Comparison of ENCODE assay signal across 8 mouse cellular contexts in genomic region chr13:78199642-78200160, GRCm38 (mm10). TPM values are rescaled to one million over a fixed set of nuclear protein-coding genes. Genes with fewer than 3 reads are reported as not detected.
A peak's percentile ranks its signal among the peaks of the same experiment; 100 is the strongest.
DNase-seq lines count a peak whose midpoint lies in the region; ATAC-seq and TF ChIP-seq lines count a peak whose summit lies in the region.

TSS of gene Nr2f1 (minus strand) at chr13:78199757.

- no peaks in the 10 kb centered on the region for H3K9me3 ChIP-seq in heart, embryonic 14.5 days (ENCODE audit: control insufficient read depth, low read length)
- H3K9me3 ChIP-seq in MEL (replicated peaks; ENCODE audit: insufficient read depth, low read length): no peaks in the 10 kb centered on the region
- no peaks in the 10 kb centered on the region for H3K9me3 ChIP-seq in forebrain, embryonic 12.5 days
- no peaks in the 10 kb centered on the region for H3K9me3 ChIP-seq in limb, embryonic 11.5 days (ENCODE audit: control insufficient read depth, low read length)
- H3K9me3 ChIP-seq in stomach, embryonic 16.5 days (replicated peaks; ENCODE audit: control insufficient read depth, low read length): no peaks in the 10 kb centered on the region

- TF ChIP-seq POLR2A in MEL (IDR thresholded peaks at IDR 0.05; ENCODE audit: control insufficient read depth in 1 of 2, insufficient read depth in 1 of 2, low read depth in 1 of 2, low read length in 2 of 2, poor library complexity in 1 of 2): no peak

- H3K9ac ChIP-seq in heart, embryonic 14.5 days (ENCODE audit: low read length): peak within 1 kb of the TSS; percentile 82
- peak within 1 kb of the TSS; percentile 98 for H3K9ac ChIP-seq in MEL (ENCODE audit: control insufficient read depth, low read depth, low read length, poor library complexity, severe bottlenecking)
- peak within 1 kb of the TSS; percentile 100 for H3K9ac ChIP-seq in forebrain, embryonic 12.5 days
- H3K9ac ChIP-seq in limb, embryonic 11.5 days (ENCODE audit: low read length): peak within 1 kb of the TSS; percentile 90
- H3K9ac ChIP-seq in stomach, embryonic 16.5 days (ENCODE audit: low read length): peak within 1 kb of the TSS; percentile 96

- H3K4me1 ChIP-seq in heart, embryonic 14.5 days (ENCODE audit: control insufficient read depth in 2 of 2, insufficient read depth in 2 of 2, low read length in 2 of 2): peaks cover 0 to 15% of the 10 kb centered on the region in 2 experiments; a peak in 2 of 4 replicates
- peaks cover 3 to 8% of the 10 kb centered on the region in 2 experiments; a peak in 3 of 4 replicates for H3K4me1 ChIP-seq in MEL (ENCODE audit: control insufficient read depth in 1 of 2, insufficient read depth in 2 of 2, low read length in 2 of 2)
- H3K4me1 ChIP-seq in forebrain, embryonic 12.5 days: peaks cover 11% of the 10 kb centered on the region
- peaks cover 14% of the 10 kb centered on the region for H3K4me1 ChIP-seq in limb, embryonic 11.5 days (ENCODE audit: control insufficient read depth, insufficient read depth, low read length)
- H3K4me1 ChIP-seq in stomach, embryonic 16.5 days (ENCODE audit: control insufficient read depth, insufficient read depth, low read length): peaks cover 12% of the 10 kb centered on the region

- no peaks in the 10 kb centered on the region for H3K36me3 ChIP-seq in heart, embryonic 14.5 days (ENCODE audit: control insufficient read depth, insufficient read depth, low read length)
- peaks cover 0 to 10% of the 10 kb centered on the region in 2 experiments; a peak in 2 of 4 replicates for H3K36me3 ChIP-seq in MEL (ENCODE audit: control insufficient read depth in 1 of 2, insufficient read depth in 2 of 2, low read length in 2 of 2)
- H3K36me3 ChIP-seq in forebrain, embryonic 12.5 days (replicated peaks): peaks cover 11% of the 10 kb centered on the region
- H3K36me3 ChIP-seq in limb, embryonic 11.5 days (ENCODE audit: control insufficient read depth, insufficient read depth, low read length): no peaks in the 10 kb centered on the region
- no peaks in the 10 kb centered on the region for H3K36me3 ChIP-seq in stomach, embryonic 16.5 days (ENCODE audit: control insufficient read depth, insufficient read depth, low read length)

- peak within 1 kb of the TSS; percentile 83 for H3K4me2 ChIP-seq in heart, embryonic 14.5 days (ENCODE audit: low read length)
- H3K4me2 ChIP-seq in forebrain, embryonic 12.5 days: peak within 1 kb of the TSS; percentile 75
- H3K4me2 ChIP-seq in limb, embryonic 11.5 days (ENCODE audit: low read depth, severe bottlenecking): peak within 1 kb of the TSS; percentile 94
- H3K4me2 ChIP-seq in stomach, embryonic 16.5 days (ENCODE audit: low read depth, low read length): peak within 1 kb of the TSS; percentile 57

- no peak for ATAC-seq in heart, embryonic 14.5 days (ENCODE audit: insufficient number of reproducible peaks, insufficient read depth, low FRiP score, low read depth)
- no peak for ATAC-seq in forebrain, embryonic 12.5 days (ENCODE audit: low FRiP score)
- ATAC-seq in limb, embryonic 11.5 days (ENCODE audit: insufficient number of reproducible peaks, low FRiP score, low TSS enrichment, low read depth): no peak
- no peak for ATAC-seq in stomach, embryonic 16.5 days (ENCODE audit: insufficient read depth, low FRiP score)
- no peak for ATAC-seq in erythroid progenitor cell, adult 5-6 weeks (replicated peaks; ENCODE audit: low FRiP score, poor library complexity, severe bottlenecking)

- H3K4me3 ChIP-seq in heart, embryonic 14.5 days (ENCODE audit: control insufficient read depth in 1 of 2, insufficient read depth in 1 of 2, low read depth in 1 of 2, low read length in 2 of 2): peak within 1 kb of the TSS; percentile 54 to 81
- peak within 1 kb of the TSS; percentile 90 to 91 for H3K4me3 ChIP-seq in MEL (ENCODE audit: control insufficient read depth in 1 of 2, insufficient read depth in 1 of 2, low read depth in 2 of 2, low read length in 2 of 2)
- H3K4me3 ChIP-seq in forebrain, embryonic 12.5 days (replicated peaks): peak within 1 kb of the TSS; percentile 96
- peak within 1 kb of the TSS; percentile 67 for H3K4me3 ChIP-seq in limb, embryonic 11.5 days (ENCODE audit: low read depth, low read length)
- H3K4me3 ChIP-seq in stomach, embryonic 16.5 days (replicated peaks; ENCODE audit: low read length): peak within 1 kb of the TSS; percentile 75

- TF ChIP-seq EP300 in MEL (IDR thresholded peaks at IDR 0.05; ENCODE audit: low read depth in 1 of 2, low read length in 2 of 2): no peak

- peaks cover 28% of the 10 kb centered on the region for H3K79me2 ChIP-seq in MEL (ENCODE audit: control insufficient read depth, insufficient read depth, low read length, poor library complexity)

- H3K27ac ChIP-seq in heart, embryonic 14.5 days (replicated peaks in 1 of 2; ENCODE audit: control insufficient read depth in 1 of 2, insufficient read depth in 1 of 2, low read depth in 2 of 2, low read length in 2 of 2): peak within 1 kb of the TSS; percentile 38 to 83
- H3K27ac ChIP-seq in MEL (ENCODE audit: control insufficient read depth, low read depth, low read length): peak within 1 kb of the TSS; percentile 92
- H3K27ac ChIP-seq in forebrain, embryonic 12.5 days: peak within 1 kb of the TSS; percentile 100
- H3K27ac ChIP-seq in limb, embryonic 11.5 days (replicated peaks; ENCODE audit: low read depth, low read length): peak within 1 kb of the TSS; percentile 91
- peak within 1 kb of the TSS; percentile 98 for H3K27ac ChIP-seq in stomach, embryonic 16.5 days (ENCODE audit: low read length)

- no peak for TF ChIP-seq CTCF in MEL (IDR thresholded peaks at IDR 0.05 in 2 of 3, conservative IDR thresholded peaks at IDR 0.05 in 1 of 3; ENCODE audit: control insufficient read depth in 1 of 3, insufficient read depth in 1 of 3, low read depth in 2 of 3, low read length in 3 of 3, poor library complexity in 1 of 3, severe bottlenecking in 1 of 3)

- TF ChIP-seq RAD21 in MEL (IDR thresholded peaks at IDR 0.05; ENCODE audit: low read depth, low read length): no peak

- under 1% methylated on average over 14 of the region's 14 CpGs for WGBS in heart, embryonic 14.5 days
- WGBS in forebrain, embryonic 12.5 days: under 1% methylated on average over 14 of the region's 14 CpGs
- under 1% methylated on average over 14 of the region's 14 CpGs for WGBS in limb, embryonic 11.5 days
- WGBS in stomach, embryonic 16.5 days: 2% methylated on average over 14 of the region's 14 CpGs

- DNase-seq in heart, adult 9 months (ENCODE audit: low spot score in 2 of 2): no peak
- DNase-seq in MEL (ENCODE audit: low read depth, low spot score): peak; percentile 70
- DNase-seq in limb, embryonic 11.5 days (ENCODE audit: low spot score): no peak
- no peak for DNase-seq in spleen, postnatal 14 days (ENCODE audit: low spot score in 2 of 2)

- peaks cover 29% of the 10 kb centered on the region for H3K27me3 ChIP-seq in heart, embryonic 14.5 days (ENCODE audit: control insufficient read depth, insufficient read depth, low read length)
- no peaks in the 10 kb centered on the region for H3K27me3 ChIP-seq in MEL (ENCODE audit: control insufficient read depth in 1 of 2, insufficient read depth in 2 of 2, low read length in 2 of 2)
- H3K27me3 ChIP-seq in forebrain, embryonic 12.5 days: peaks cover 15% of the 10 kb centered on the region; the same call in 1 of the 2 replicates
- peaks cover 20% of the 10 kb centered on the region for H3K27me3 ChIP-seq in limb, embryonic 11.5 days (ENCODE audit: control insufficient read depth, insufficient read depth, low read length)
- H3K27me3 ChIP-seq in stomach, embryonic 16.5 days (ENCODE audit: control insufficient read depth, insufficient read depth, low read length): peaks cover 15% of the 10 kb centered on the region

TF ChIP-seq in MEL, 35 proteins besides CTCF, POLR2A, EP300 and RAD21:
- TF ChIP-seq CHD1 (IDR thresholded peaks at IDR 0.05; ENCODE audit: low read depth, low read length): peak; percentile 90; the same call in 1 of the 2 replicates
- peak; percentile 45; the same call in 1 of the 2 replicates for TF ChIP-seq ZNF384 (IDR thresholded peaks at IDR 0.05; ENCODE audit: low read depth, low read length)
- no peak for TF ChIP-seq JUND (IDR thresholded peaks at IDR 0.05; ENCODE audit: low read depth, low read length)
- TF ChIP-seq TBP (IDR thresholded peaks at IDR 0.05; ENCODE audit: low read depth, low read length): no peak
- TF ChIP-seq ETS1 (IDR thresholded peaks at IDR 0.05; ENCODE audit: low read depth, low read length): peak; percentile 41; the same call in 1 of the 2 replicates

RNA-seq across cellular contexts. Expression of gene Nr2f1, which starts in this region (rescaled TPM):
- polyA plus RNA-seq in heart, embryonic 14.5 days (2014; fragmentation: Nextera tagmentation; extraction: Ambion mirVana): 5.6 and 8.3 TPM in 2 replicates
- total RNA-seq in MEL (2012; rRNA removed): 9.9 and 11.3 TPM in 2 replicates
- 10 to 100 TPM in 1 of 2 experiments, not detected in 1; 27.1 TPM for polyA plus RNA-seq in MEL (2012; ENCODE audit: insufficient read depth in 1 of 2, insufficient read length in 2 of 2, low read depth in 1 of 2, low replicate concordance in 2 of 2, missing spikeins in 1 of 2)
- polyA plus RNA-seq in forebrain, embryonic 12.5 days (2016; fragmentation: Nextera tagmentation; extraction: Ambion mirVana): 86.3 and 113 TPM in 2 replicates
- 12.2 and 15.0 TPM in 2 replicates for polyA plus RNA-seq in limb, embryonic 11.5 days (2014; fragmentation: Nextera tagmentation; extraction: Ambion mirVana)
- 9.1 and 12.6 TPM in 2 replicates for polyA plus RNA-seq in stomach, embryonic 16.5 days (2015; fragmentation: Nextera tagmentation; extraction: Ambion mirVana)
- not detected in 2 replicates for total RNA-seq in erythroid progenitor cell, adult 5-6 weeks (2015; ENCODE audit: low replicate concordance)
- total RNA-seq in erythroid progenitor cell, adult 5-6 weeks (2017; ENCODE audit: low replicate concordance): not detected in 2 replicates

Comparison
In these comparisons a context has a peak if more than half of its experiments do, and no peak if none do; other contexts are left out.
1. RNA of gene Nr2f1 (total RNA-seq): 9.9 to 11.3 TPM in MEL; not detected in erythroid progenitor cell, adult 5-6 weeks; every median in the first group is over 10 times any median in the second.
2. Peak in every context shown above with its lines, with median percentiles within 50 percentile points of each other: H3K27ac ChIP-seq, H3K4me2 ChIP-seq, H3K4me3 ChIP-seq and H3K9ac ChIP-seq.